Mouse (Mus musculus): ENCODE results near the gene Tmppe. TPM values are rescaled to one million over a fixed set of nuclear protein-coding genes. Genes with fewer than 3 reads are reported as not detected.
"Not testable (repeated sequence)": the region's sequence is repeated elsewhere in the genome, so short reads cannot be mapped to it uniquely, and the experiment has no call there.

Tmppe gene
- 6.7 and 7.4 TPM in 2 replicates for polyA plus RNA-seq (2015; fragmentation: Nextera tagmentation; extraction: Ambion mirVana)

DNA sequence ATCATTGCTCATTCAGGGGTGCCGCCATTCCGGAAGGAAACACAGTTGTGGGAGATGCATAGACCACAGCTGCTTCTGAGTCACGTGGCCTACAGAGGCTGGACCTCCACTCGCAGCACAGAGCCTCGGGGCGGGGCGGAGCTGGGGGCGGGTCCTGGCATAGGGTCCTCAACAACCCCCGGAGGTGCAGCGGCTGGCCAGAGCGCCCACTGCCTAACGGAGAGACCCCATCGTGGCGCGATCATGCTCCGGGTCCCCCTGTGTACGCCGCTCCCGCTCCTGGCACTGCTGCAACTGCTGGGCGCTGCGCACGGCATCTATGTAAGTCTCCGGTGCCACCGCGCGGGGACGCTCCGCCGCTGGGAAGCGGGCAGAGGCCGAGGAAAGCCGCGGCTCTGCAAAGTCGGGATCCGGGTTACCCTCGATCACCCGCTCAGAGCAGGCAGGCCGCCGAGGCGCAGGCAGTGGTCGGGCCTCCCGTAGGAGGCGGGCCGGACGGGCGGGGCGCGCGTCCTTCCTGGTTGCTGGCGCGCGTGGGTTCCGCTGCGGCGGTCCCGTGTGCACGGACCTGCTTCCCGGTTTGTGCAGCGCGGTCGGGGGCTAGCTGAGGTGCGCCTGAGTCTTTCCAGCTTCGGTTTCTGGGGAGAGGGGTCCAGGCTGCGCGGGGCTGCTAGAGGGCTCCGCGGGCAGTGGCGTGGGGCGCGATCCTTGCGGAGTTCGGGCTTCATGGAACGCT lies at the start of gene Tmppe, which contains the start of gene Glb1:
Gene Tmppe (plus strand): TSS at position 157 of the 736 bp plus-strand sequence.
Gene Glb1 (plus strand): TSS at position 128 of the 736 bp plus-strand sequence.
- ATAC-seq (ENCODE audit: low read depth) = peak; percentile 99
- Histone ChIP-seq H3K4me2 (peak within 1 kb of the TSS; percentile 80), H3K27me3 (0 out of 2 replicates have a peak, but pooled peaks cover 3% of the 10 kb centered on the region), H3K36me3 (peaks cover 22% of the 10 kb centered on the region), H3K4me1 (replicated peaks) (peaks cover 13% of the 10 kb centered on the region), H3K9me3 (peaks cover 15% of the 10 kb centered on the region), H3K9ac (peak within 1 kb of the TSS; percentile 80), H3K27ac (replicated peaks) (peak within 1 kb of the TSS; percentile 92), H3K4me3 (peak within 1 kb of the TSS; percentile 86)
- WGBS = under 1% methylated on average over 73 of the region's 73 CpGs

DNA sequence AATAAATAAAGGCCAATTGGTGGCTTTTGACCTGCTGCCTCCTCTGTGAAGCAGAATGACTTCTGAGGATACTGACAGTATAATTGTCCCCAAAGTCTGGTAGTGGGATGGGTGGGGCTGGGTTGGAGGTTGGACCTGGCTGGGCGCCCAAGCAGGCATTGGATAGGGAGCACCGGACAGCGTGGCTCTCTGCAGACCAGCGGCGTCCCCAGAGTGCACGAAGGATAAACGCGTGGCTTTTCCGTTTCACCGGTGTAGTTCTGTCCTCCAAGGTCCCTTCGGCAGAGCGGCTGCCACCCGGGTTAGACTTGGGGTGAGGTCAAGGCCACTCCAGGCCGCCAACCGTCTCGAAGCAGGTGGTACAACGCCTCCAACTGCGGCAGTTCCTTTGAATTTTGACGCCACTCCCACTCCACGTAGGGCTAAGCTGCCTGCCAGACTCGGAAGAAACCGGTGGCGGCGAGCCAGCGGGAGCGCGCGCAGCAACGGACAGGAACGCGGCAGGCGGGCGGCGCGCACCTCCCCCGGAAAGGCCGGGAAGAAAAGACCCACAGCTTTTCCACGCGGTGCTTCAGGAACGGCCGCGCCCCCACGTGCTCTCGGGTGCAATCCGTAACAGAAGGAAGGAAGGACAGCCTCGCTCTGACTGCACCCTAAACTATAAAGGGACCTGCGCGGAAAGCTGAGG lies 33.0 kb upstream of the Tmppe start:
- peak; percentile 86 for ATAC-seq (ENCODE audit: low read depth)
- WGBS = 1% methylated on average over 48 of the region's 48 CpGs
- 0 out of 2 replicates have a peak overlapping the region, but pooled peaks have one; percentile 7 for H3K27ac ChIP-seq (replicated peaks)

DNA sequence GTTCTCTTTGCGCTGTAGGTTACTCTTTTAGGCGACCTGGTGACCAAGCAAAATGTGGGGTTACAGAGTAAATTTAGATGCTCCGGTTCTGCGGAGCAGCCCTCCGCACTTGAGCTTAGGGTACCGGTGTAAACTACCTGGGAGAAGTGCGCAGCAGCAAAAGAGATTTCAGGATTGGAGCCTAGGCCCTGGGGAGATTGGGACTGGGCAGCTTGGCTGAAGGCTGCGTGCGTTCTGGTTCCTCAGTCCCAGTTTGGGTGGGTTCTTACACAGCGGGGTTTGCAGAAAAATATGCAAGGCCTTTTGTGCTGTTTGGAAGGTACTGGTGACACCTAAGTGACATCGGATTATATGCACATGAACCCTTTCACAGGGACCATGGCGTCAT lies 32.4 kb upstream of the Tmppe start:
- Histone ChIP-seq H3K9ac (peak overlapping the region; percentile 76), H3K27me3 (peaks cover 14% of the 10 kb centered on the region), H3K9me3 (no peaks in the 10 kb centered on the region), H3K36me3 (no peaks in the 10 kb centered on the region), H3K27ac (replicated peaks) (0 out of 2 replicates have a peak overlapping the region, but pooled peaks have one; percentile 7), H3K4me3 (peak overlapping the region; percentile 54), H3K4me2 (peak overlapping the region; percentile 86), H3K4me1 (replicated peaks) (peaks cover 12% of the 10 kb centered on the region; the same call in 1 of the 2 replicates)
- ATAC-seq (ENCODE audit: low read depth) = peak; percentile 57
- WGBS = 18% methylated on average over 12 of the region's 12 CpGs

More for the DNA sequence above, 33.0 kb upstream of the Tmppe start:
- Histone ChIP-seq H3K4me3 (peak overlapping the region; percentile 54), H3K4me2 (peak overlapping the region; percentile 86), H3K9ac (peak overlapping the region; percentile 76), H3K36me3 (no peaks in the 10 kb centered on the region), H3K4me1 (replicated peaks) (peaks cover 12% of the 10 kb centered on the region; the same call in 1 of the 2 replicates), H3K9me3 (no peaks in the 10 kb centered on the region), H3K27me3 (peaks cover 14% of the 10 kb centered on the region)

DNA sequence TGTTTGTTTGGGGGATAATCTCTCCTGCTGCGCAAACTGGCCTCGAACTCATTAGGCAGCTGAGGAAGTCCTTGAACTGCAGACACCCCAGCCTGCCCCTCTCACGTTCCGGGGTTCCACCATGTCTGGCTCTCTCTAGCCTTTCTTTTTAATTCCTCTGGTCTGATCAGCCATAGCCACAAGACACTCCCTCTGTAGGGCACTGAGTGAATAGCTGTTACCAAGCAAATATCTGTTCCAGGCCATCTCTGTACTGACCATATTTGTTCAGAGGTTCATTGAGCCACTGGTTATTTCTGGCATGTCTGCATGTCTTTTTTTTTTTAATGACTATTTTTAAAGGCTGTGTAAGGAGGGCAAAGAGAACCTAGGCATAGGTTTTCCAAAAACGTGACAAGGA lies 31.5 kb upstream of the Tmppe start:
- not testable (repeated sequence) for H3K9me3 ChIP-seq; H3K4me3 ChIP-seq; H3K27ac ChIP-seq (replicated peaks); H3K4me2 ChIP-seq; H3K9ac ChIP-seq; H3K36me3 ChIP-seq
- Histone ChIP-seq H3K4me1 (replicated peaks) (peaks cover 12% of the 10 kb centered on the region; the same call in 1 of the 2 replicates), H3K27me3 (peaks cover 14% of the 10 kb centered on the region)
- WGBS = 72% methylated on average over 5 of the region's 5 CpGs
- ATAC-seq (ENCODE audit: low read depth) = 0 out of 2 replicates have a peak, but pooled peaks have one; percentile 13

GRCm38 (mm10) chr9:114371717-114372116 lies 29.2 kb upstream of the Tmppe start:
- not testable (repeated sequence) for H3K4me2 ChIP-seq; H3K9ac ChIP-seq; ATAC-seq (ENCODE audit: low read depth); H3K9me3 ChIP-seq; H3K4me3 ChIP-seq; H3K36me3 ChIP-seq; H3K27me3 ChIP-seq; H3K27ac ChIP-seq (replicated peaks)
- peaks cover 12% of the 10 kb centered on the region; the same call in 1 of the 2 replicates for H3K4me1 ChIP-seq (replicated peaks)
- WGBS = 22% methylated on average over 5 of the region's 5 CpGs

DNA sequence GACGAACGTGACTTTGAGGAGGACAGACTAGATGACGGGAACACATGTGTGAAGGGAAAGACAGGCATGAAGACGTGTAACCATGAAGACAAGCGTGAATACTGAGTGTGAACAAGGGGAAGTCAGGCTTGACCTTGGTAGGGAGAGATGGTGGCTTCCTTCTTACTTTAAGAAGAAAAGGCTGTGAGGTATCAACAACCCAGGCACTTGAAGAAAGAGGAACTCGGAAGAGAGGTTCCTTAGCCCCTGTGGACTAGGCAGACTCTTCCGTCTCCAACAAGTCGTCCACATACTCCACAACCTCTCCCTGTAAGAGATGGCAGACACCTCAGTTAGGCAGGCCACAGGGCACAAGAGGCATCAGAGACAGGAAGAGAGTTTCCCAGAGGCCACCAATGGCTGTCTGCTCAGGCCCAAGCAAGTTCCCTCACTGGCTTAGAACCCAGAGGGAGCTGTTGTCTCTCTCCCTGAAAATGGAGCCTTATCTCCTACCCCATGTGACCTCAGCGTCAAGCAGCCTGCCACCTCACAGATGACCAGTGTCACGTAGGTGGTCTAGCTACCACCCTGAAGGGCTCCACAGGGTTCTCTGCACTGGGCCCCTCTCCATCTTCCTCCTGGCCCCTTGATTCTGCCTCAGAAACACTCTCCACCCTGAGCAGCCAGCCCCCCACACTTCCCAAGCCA lies 25.5 kb upstream of the Tmppe start:
- Histone ChIP-seq H3K9ac (no peak overlapping the region), H3K27ac (replicated peaks) (no peak overlapping the region), H3K36me3 (no peaks in the 10 kb centered on the region), H3K9me3 (no peaks in the 10 kb centered on the region), H3K4me3 (no peak overlapping the region), H3K4me1 (replicated peaks) (no peaks in the 10 kb centered on the region), H3K27me3 (no peaks in the 10 kb centered on the region), H3K4me2 (no peak overlapping the region)
- WGBS = 89% methylated on average over 10 of the region's 10 CpGs
- no peak for ATAC-seq (ENCODE audit: low read depth)

GRCm38 (mm10) chr9:114377168-114377567 lies 23.7 kb upstream of the Tmppe start:
- no peaks in the 10 kb centered on the region for H3K36me3 ChIP-seq
- H3K4me1 ChIP-seq (replicated peaks) = no peaks in the 10 kb centered on the region
- H3K4me2 ChIP-seq = no peak overlapping the region
- 96% methylated on average over 10 of the region's 10 CpGs for WGBS
- no peaks in the 10 kb centered on the region for H3K9me3 ChIP-seq
- no peak overlapping the region for H3K9ac ChIP-seq
- H3K27ac ChIP-seq (replicated peaks) = no peak overlapping the region
- H3K27me3 ChIP-seq = no peaks in the 10 kb centered on the region
- no peak overlapping the region for H3K4me3 ChIP-seq
- ATAC-seq (ENCODE audit: low read depth) = no peak

GRCm38 (mm10) chr9:114379871-114380270 lies 21.0 kb upstream of the Tmppe start:
- Histone ChIP-seq H3K4me3 (no peak overlapping the region), H3K9ac (no peak overlapping the region), H3K9me3 (no peaks in the 10 kb centered on the region), H3K27me3 (no peaks in the 10 kb centered on the region), H3K27ac (replicated peaks) (no peak overlapping the region), H3K4me2 (no peak overlapping the region), H3K4me1 (replicated peaks) (no peaks in the 10 kb centered on the region), H3K36me3 (no peaks in the 10 kb centered on the region)
- ATAC-seq (ENCODE audit: low read depth) = no peak
- WGBS = 90% methylated on average over 12 of the region's 12 CpGs

GRCm38 (mm10) chr9:114380881-114381733 lies 19.8 kb upstream of the Tmppe start:
- Histone ChIP-seq H3K9ac (no peak overlapping the region), H3K4me2 (no peak overlapping the region), H3K4me3 (no peak overlapping the region), H3K36me3 (no peaks in the 10 kb centered on the region), H3K27me3 (no peaks in the 10 kb centered on the region), H3K9me3 (no peaks in the 10 kb centered on the region), H3K27ac (replicated peaks) (no peak overlapping the region), H3K4me1 (replicated peaks) (no peaks in the 10 kb centered on the region)
- WGBS = 71% methylated on average over 17 of the region's 17 CpGs
- peak; percentile 69; the same call in 1 of the 2 replicates for ATAC-seq (ENCODE audit: low read depth)

GRCm38 (mm10) chr9:114382936-114383710 lies 17.8 kb upstream of the Tmppe start:
- no peak overlapping the region for H3K9ac ChIP-seq
- no peak for ATAC-seq (ENCODE audit: low read depth)

More at GRCm38 (mm10) chr9:114382936-114383710, 17.8 kb upstream of the Tmppe start:
- no peaks in the 10 kb centered on the region for H3K27me3 ChIP-seq
- H3K27ac ChIP-seq (replicated peaks) = no peak overlapping the region
- H3K4me1 ChIP-seq (replicated peaks) = no peaks in the 10 kb centered on the region
- H3K9me3 ChIP-seq = no peaks in the 10 kb centered on the region
- H3K36me3 ChIP-seq = no peaks in the 10 kb centered on the region
- H3K4me3 ChIP-seq = no peak overlapping the region
- no peak overlapping the region for H3K4me2 ChIP-seq
- 50% methylated on average over 17 of the region's 17 CpGs for WGBS

Measured in neural tube, embryonic 13.5 days (tissue).